Mouse (Mus musculus) hindbrain, embryonic 16.5 days (tissue): Measurements from ENCODE around the gene Pkp2. TPM values are rescaled to one million over a fixed set of nuclear protein-coding genes. Genes with fewer than 3 reads are reported as not detected.
"Not testable (repeated sequence)": the region's sequence is repeated elsewhere in the genome, so short reads cannot be mapped to it uniquely, and the experiment has no call there.

Source experiments
- ATAC-seq: fragments of 200-750 bp; cut with Nextera tagmentation; 2 replicates; pipeline ENCODE4 v1.8.0; 2017; ENCODE audit warnings: moderate TSS enrichment, moderate library complexity
- H3K27ac ChIP-seq: fragments of 300-500 bp; sonication (generic); 2 replicates; pipeline ENCODE4 v1.5.1; 2014; ENCODE audit warnings: low read depth, mild to moderate bottlenecking, control low read depth, low read length, moderate library complexity
- H3K27me3 ChIP-seq: fragments of 300-500 bp; sonication (generic); replicated peaks from 2 replicates; pipeline ENCODE4 v1.6.1; 2014; ENCODE audit warnings: low read length; ENCODE audit not compliant: control insufficient read depth, insufficient read depth
- H3K36me3 ChIP-seq: fragments of 300-500 bp; sonication (generic); 2 replicates; pipeline ENCODE4 v1.6.1; 2014; ENCODE audit warnings: mild to moderate bottlenecking, low read length, moderate library complexity, mixed read lengths; ENCODE audit not compliant: control insufficient read depth, insufficient read depth
- H3K4me1 ChIP-seq: fragments of 300-500 bp; sonication (generic); 2 replicates; pipeline ENCODE4 v1.6.1; 2014; ENCODE audit warnings: low read depth, low read length; ENCODE audit not compliant: control insufficient read depth, insufficient read depth
- H3K4me2 ChIP-seq: fragments of 300-500 bp; sonication (generic); 2 replicates; pipeline ENCODE4 v1.6.1; 2014; ENCODE audit warnings: mild to moderate bottlenecking, low read length, control low read depth, moderate library complexity
- H3K4me3 ChIP-seq: fragments of 300-500 bp; sonication (generic); 2 replicates; pipeline ENCODE4 v1.5.1; 2014; ENCODE audit warnings: mild to moderate bottlenecking, low read length, control low read depth, moderate library complexity
- H3K9ac ChIP-seq: fragments of 300-500 bp; sonication (generic); 2 replicates; pipeline ENCODE4 v1.6.1; 2014; ENCODE audit warnings: low read depth, mild to moderate bottlenecking, control low read depth, low read length, moderate library complexity
- H3K9me3 ChIP-seq: fragments of 300-500 bp; sonication (generic); 2 replicates; pipeline ENCODE4 v1.6.1; 2014; ENCODE audit warnings: mild to moderate bottlenecking, low read length, moderate library complexity; ENCODE audit not compliant: control insufficient read depth
- WGBS: fragments of 180-500 bp; shearing (Covaris S2); extraction: QIAGEN DNeasy Blood & Tissue Kit; methylation state at CpG from one replicate; pipeline ENCODE4 v1.1.7; 2014; 5-methylcytosine and 5-hydroxymethylcytosine counted together
- polyA plus RNA-seq: library from polyadenylated mRNA; unstranded; fragments of >200 nt; fragmentation: Nextera tagmentation; extraction: Ambion mirVana; gene quantifications from 2 replicates; pipeline ENCODE4 v1.2.1, GENCODE M21; 2015

Gene Pkp2
- polyA plus RNA-seq, 1 experiment from 2014 or later: 1.8 TPM

- Histone ChIP-seq H3K27ac (no peak overlapping the region), H3K4me1 (no peaks in the 10 kb centered on the region), H3K4me2 (no peak overlapping the region), H3K4me3 (no peak overlapping the region), H3K9ac (no peak overlapping the region), H3K27me3 (no peaks in the 10 kb centered on the region), H3K36me3 (no peaks in the 10 kb centered on the region), H3K9me3 (no peaks in the 10 kb centered on the region)
- no peak for ATAC-seq
- WGBS: 79% methylated on average over 1 of the region's 1 CpGs
These were observed 9.5 kb downstream of the Pkp2 start for GRCm38 (mm10) chr16:16222651-16223050.

- Histone ChIP-seq H3K27me3 (no peaks in the 10 kb centered on the region), H3K9ac (no peak overlapping the region)
These were observed 11.4 kb downstream of the Pkp2 start for GRCm38 (mm10) chr16:16224506-16224924.

GRCm38 (mm10) chr16:16225828-16226227 is 12.7 kb downstream of the Pkp2 start:
- H3K4me3 ChIP-seq: no peak overlapping the region
- H3K4me2 ChIP-seq: peak overlapping the region; percentile 33; the same call in 1 of the 2 replicates
- no peaks in the 10 kb centered on the region for H3K27me3 ChIP-seq
- 89% methylated on average over 22 of the region's 22 CpGs for WGBS
- no peaks in the 10 kb centered on the region for H3K36me3 ChIP-seq
- no peaks in the 10 kb centered on the region for H3K9me3 ChIP-seq
- no peak for ATAC-seq
- H3K4me1 ChIP-seq: no peaks in the 10 kb centered on the region
- no peak overlapping the region for H3K27ac ChIP-seq
- no peak overlapping the region for H3K9ac ChIP-seq

More at GRCm38 (mm10) chr16:16224506-16224924, 11.4 kb downstream of the Pkp2 start:
- Histone ChIP-seq H3K9me3 (no peaks in the 10 kb centered on the region), H3K4me3 (no peak overlapping the region), H3K4me1 (no peaks in the 10 kb centered on the region), H3K27ac (no peak overlapping the region), H3K36me3 (no peaks in the 10 kb centered on the region), H3K4me2 (no peak overlapping the region)
- 21% methylated on average over 4 of the region's 4 CpGs for WGBS
- ATAC-seq: no peak

GRCm38 (mm10) chr16:16230439-16230838 is 17.3 kb downstream of the Pkp2 start:
- Histone ChIP-seq H3K36me3 (no peaks in the 10 kb centered on the region), H3K4me1 (no peaks in the 10 kb centered on the region), H3K4me3 (no peak overlapping the region), H3K4me2 (no peak overlapping the region), H3K9me3 (no peaks in the 10 kb centered on the region), H3K27ac (no peak overlapping the region), H3K27me3 (no peaks in the 10 kb centered on the region), H3K9ac (no peak overlapping the region)
- 88% methylated on average over 5 of the region's 5 CpGs for WGBS
- no peak for ATAC-seq

- Histone ChIP-seq H3K9me3 (no peaks in the 10 kb centered on the region), H3K27me3 (no peaks in the 10 kb centered on the region), H3K4me3 (no peak overlapping the region), H3K9ac (no peak overlapping the region), H3K27ac (no peak overlapping the region), H3K4me1 (no peaks in the 10 kb centered on the region), H3K36me3 (no peaks in the 10 kb centered on the region), H3K4me2 (no peak overlapping the region)
- no peak for ATAC-seq
- 94% methylated on average over 2 of the region's 2 CpGs for WGBS
These were observed 20.8 kb downstream of the Pkp2 start for GRCm38 (mm10) chr16:16233919-16234318.

- not testable (repeated sequence) for H3K4me2 ChIP-seq, ATAC-seq, H3K4me1 ChIP-seq, H3K27ac ChIP-seq, H3K36me3 ChIP-seq, H3K9ac ChIP-seq, H3K9me3 ChIP-seq, H3K4me3 ChIP-seq, H3K27me3 ChIP-seq
- 88% methylated on average over 9 of the region's 9 CpGs for WGBS
These were observed 23.6 kb downstream of the Pkp2 start for GRCm38 (mm10) chr16:16236681-16237080.

DNA sequence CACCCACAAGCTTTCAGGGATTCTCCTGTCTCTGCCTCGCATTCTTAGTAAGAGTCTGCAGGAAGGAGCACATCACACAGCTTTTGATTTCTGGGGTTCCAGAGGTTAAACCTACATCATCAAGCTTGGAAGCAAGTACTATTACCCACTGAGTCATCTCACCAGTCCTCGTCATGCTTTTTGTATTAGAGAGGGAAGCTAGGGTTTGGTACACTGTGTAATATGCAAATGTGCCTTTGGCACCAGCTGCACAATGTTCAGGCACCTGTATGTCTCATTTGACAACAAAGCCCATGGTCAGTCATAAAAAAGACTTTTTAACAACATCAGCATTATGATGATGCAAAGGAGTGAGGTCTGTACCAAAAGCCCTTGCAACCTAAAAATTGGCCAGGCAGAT is 25.2 kb downstream of the Pkp2 start:
- no peaks in the 10 kb centered on the region for H3K4me1 ChIP-seq

DNA sequence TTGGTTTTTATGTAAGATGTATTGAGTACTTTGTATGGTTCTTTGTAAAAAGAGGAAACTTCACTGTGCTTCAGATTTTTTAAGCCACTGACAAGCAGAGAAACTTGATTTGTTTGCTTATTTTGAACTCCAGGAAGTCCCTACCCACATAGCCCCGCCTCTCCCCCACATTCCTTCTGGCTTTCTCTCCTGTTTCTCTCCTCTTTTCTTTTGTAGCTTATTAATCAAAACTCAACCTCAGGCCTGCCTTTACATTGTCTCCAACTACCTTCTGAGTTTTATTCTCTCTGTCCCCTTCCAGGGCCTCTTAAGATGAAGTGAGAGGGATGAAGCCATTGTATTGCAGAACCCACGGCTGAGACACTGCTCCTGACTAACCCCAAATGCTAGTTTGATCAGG is 31.6 kb downstream of the Pkp2 start:
- Histone ChIP-seq H3K9ac (no peak overlapping the region), H3K4me2 (no peak overlapping the region), H3K4me3 (no peak overlapping the region), H3K27ac (no peak overlapping the region), H3K27me3 (no peaks in the 10 kb centered on the region), H3K9me3 (no peaks in the 10 kb centered on the region), H3K4me1 (no peaks in the 10 kb centered on the region), H3K36me3 (no peaks in the 10 kb centered on the region)
- 61% methylated on average over 2 of the region's 2 CpGs for WGBS
- ATAC-seq: no peak

More for the DNA sequence above, 25.2 kb downstream of the Pkp2 start:
- no peaks in the 10 kb centered on the region for H3K9me3 ChIP-seq
- no peaks in the 10 kb centered on the region for H3K36me3 ChIP-seq
- H3K4me3 ChIP-seq: no peak overlapping the region
- no peak overlapping the region for H3K4me2 ChIP-seq
- no peak for ATAC-seq
- no peak overlapping the region for H3K27ac ChIP-seq
- WGBS: 85% methylated on average over 2 of the region's 2 CpGs
- no peak overlapping the region for H3K9ac ChIP-seq
- H3K27me3 ChIP-seq: no peaks in the 10 kb centered on the region

- no peak overlapping the region for H3K4me2 ChIP-seq
- WGBS: 64% methylated on average over 2 of the region's 2 CpGs
- ATAC-seq: no peak
- H3K9ac ChIP-seq: no peak overlapping the region
- H3K27me3 ChIP-seq: no peaks in the 10 kb centered on the region
- H3K4me1 ChIP-seq: no peaks in the 10 kb centered on the region
- no peak overlapping the region for H3K27ac ChIP-seq
- no peak overlapping the region for H3K4me3 ChIP-seq
- H3K36me3 ChIP-seq: no peaks in the 10 kb centered on the region
- no peaks in the 10 kb centered on the region for H3K9me3 ChIP-seq
These were observed 37.4 kb downstream of the Pkp2 start for GRCm38 (mm10) chr16:16250470-16250869.
